Mouse (Mus musculus) MEL (cell line): ENCODE results near the gene Slc25a45. TPM values are rescaled to one million over a fixed set of nuclear protein-coding genes. Genes with fewer than 3 reads are reported as not detected.

Experiments
- DNase-seq: peaks from one replicate; pipeline ENCODE4 v3.0.0; 2011; ENCODE audit warnings: low read depth, low spot score
- H3K27ac ChIP-seq: 2 replicates; pipeline ENCODE4 v1.5.1; 2012; ENCODE audit warnings: low read depth, mild to moderate bottlenecking, control low read depth, low read length, moderate library complexity; ENCODE audit not compliant: control insufficient read depth
- H3K27me3 ChIP-seq, 2 experiments: fragments of 150-350 bp in 1 of 2; sonication (generic) in 1 of 2; 2 replicates each; pipeline ENCODE4 v1.6.1; 2012; ENCODE audit warnings: low read length in 2 of 2, mild to moderate bottlenecking in 2 of 2, improper control_type of control experiment in 1 of 2, moderate library complexity in 1 of 2; ENCODE audit not compliant: insufficient read depth in 2 of 2, control insufficient read depth in 1 of 2
- H3K36me3 ChIP-seq, 2 experiments: 2 replicates each; pipeline ENCODE4 v1.6.1; 2012 to 2014; ENCODE audit warnings: low read length in 2 of 2, improper control_type of control experiment in 1 of 2, inconsistent platforms in 1 of 2, mild to moderate bottlenecking in 1 of 2; ENCODE audit not compliant: insufficient read depth in 2 of 2, control insufficient read depth in 1 of 2
- H3K4me1 ChIP-seq, 2 experiments: fragments of 150-350 bp in 1 of 2; sonication (generic) in 1 of 2; 2 replicates each; pipeline ENCODE4 v1.6.1; 2012; ENCODE audit warnings: low read length in 2 of 2, improper control_type of control experiment in 1 of 2, mild to moderate bottlenecking in 1 of 2; ENCODE audit not compliant: insufficient read depth in 2 of 2, control insufficient read depth in 1 of 2
- H3K4me3 ChIP-seq, 2 experiments: fragments of 150-350 bp in 1 of 2; sonication (generic) in 1 of 2; 2 replicates each; pipeline ENCODE4 v1.5.1; 2012; ENCODE audit warnings: low read depth in 2 of 2, low read length in 2 of 2, mild to moderate bottlenecking in 2 of 2, moderate library complexity in 2 of 2, control low read depth in 1 of 2, improper control_type of control experiment in 1 of 2; ENCODE audit not compliant: control insufficient read depth in 1 of 2, insufficient read depth in 1 of 2
- H3K79me2 ChIP-seq: 2 replicates; pipeline ENCODE4 v1.6.1; 2012; ENCODE audit warnings: mild to moderate bottlenecking, low read length, moderate library complexity; ENCODE audit not compliant: control insufficient read depth, poor library complexity, insufficient read depth
- H3K9ac ChIP-seq: 2 replicates; pipeline ENCODE4 v1.6.1; 2012; ENCODE audit warnings: low read depth, mild to moderate bottlenecking, control low read depth, low read length, moderate library complexity; ENCODE audit not compliant: control insufficient read depth, poor library complexity, severe bottlenecking
- H3K9me3 ChIP-seq: fragments of 150-350 bp; sonication (generic); replicated peaks from 2 replicates; pipeline ENCODE4 v1.6.1; 2012; ENCODE audit warnings: mild to moderate bottlenecking, low read length, improper control_type of control experiment, moderate library complexity; ENCODE audit not compliant: insufficient read depth
- BHLHE40 ChIP-seq: IDR thresholded peaks from 2 replicates; pipeline ENCODE4 v1.6.1; 2012; ENCODE audit warnings: low read depth, mild to moderate bottlenecking, inconsistent platforms, low read length, improper control_type of control experiment, borderline replicate concordance
- CHD1 ChIP-seq: IDR thresholded peaks from 2 replicates; pipeline ENCODE4 v1.6.1; 2012; ENCODE audit warnings: low read depth, mild to moderate bottlenecking, inconsistent platforms, low read length, improper control_type of control experiment
- CHD2 ChIP-seq: IDR thresholded peaks from 2 replicates; pipeline ENCODE4 v1.6.1; 2011; ENCODE audit warnings: low read length, improper control_type of control experiment
- CTCF ChIP-seq, 3 experiments: IDR thresholded peaks in 2 of 3; conservative IDR thresholded peaks in 1 of 3; 2 replicates each; pipeline ENCODE4 v1.5.1; 2011 to 2012; ENCODE audit warnings: low read length in 3 of 3, low read depth in 2 of 3, mild to moderate bottlenecking in 2 of 3, improper control_type of control experiment in 1 of 3, inconsistent platforms in 1 of 3, mixed read lengths in 1 of 3, moderate library complexity in 1 of 3; ENCODE audit not compliant: control insufficient read depth in 1 of 3, insufficient read depth in 1 of 3, poor library complexity in 1 of 3, severe bottlenecking in 1 of 3
- ELF1 ChIP-seq: IDR thresholded peaks from 2 replicates; pipeline ENCODE4 v1.6.1; 2014; ENCODE audit warnings: low read depth, mild to moderate bottlenecking, inconsistent platforms, low read length, improper control_type of control experiment, moderate library complexity
- EP300 ChIP-seq, 2 experiments: IDR thresholded peaks; 2 replicates each; pipeline ENCODE4 v1.6.1; 2011; ENCODE audit warnings: improper control_type of control experiment in 2 of 2, low read length in 2 of 2, low read depth in 1 of 2, mild to moderate bottlenecking in 1 of 2
- ETS1 ChIP-seq: IDR thresholded peaks from 2 replicates; pipeline ENCODE4 v1.6.1; 2012; ENCODE audit warnings: low read depth, mild to moderate bottlenecking, inconsistent platforms, low read length, improper control_type of control experiment, moderate library complexity
- GABPA ChIP-seq: IDR thresholded peaks from 2 replicates; pipeline ENCODE4 v1.6.1; 2012; ENCODE audit warnings: low read depth, mild to moderate bottlenecking, inconsistent platforms, low read length, improper control_type of control experiment, moderate library complexity
- GATA1 ChIP-seq: IDR thresholded peaks from 2 replicates; pipeline ENCODE4 v1.6.1; 2011; ENCODE audit warnings: low read depth, low read length, improper control_type of control experiment
- HCFC1 ChIP-seq: IDR thresholded peaks from 2 replicates; pipeline ENCODE4 v1.6.1; 2012; ENCODE audit warnings: low read depth, mild to moderate bottlenecking, inconsistent platforms, low read length, improper control_type of control experiment, moderate library complexity
- JUND ChIP-seq: IDR thresholded peaks from 2 replicates; pipeline ENCODE4 v1.6.1; 2011; ENCODE audit warnings: low read depth, mild to moderate bottlenecking, improper control_type of control experiment, low read length
- KAT2A ChIP-seq: conservative IDR thresholded peaks from 2 replicates; pipeline ENCODE4 v1.6.1; 2012; ENCODE audit warnings: low read depth, low read length, improper control_type of control experiment, inconsistent platforms
- MAFK ChIP-seq: IDR thresholded peaks from 2 replicates; pipeline ENCODE4 v1.6.1; 2011; ENCODE audit warnings: low read depth, mild to moderate bottlenecking, low read length, improper control_type of control experiment, borderline replicate concordance
- MAX ChIP-seq: IDR thresholded peaks from 2 replicates; pipeline ENCODE4 v1.6.1; 2011; ENCODE audit warnings: low read length, improper control_type of control experiment
- MAZ ChIP-seq: IDR thresholded peaks from 2 replicates; pipeline ENCODE4 v1.6.1; 2012; ENCODE audit warnings: low read depth, mild to moderate bottlenecking, inconsistent platforms, low read length, improper control_type of control experiment
- MEF2A ChIP-seq: IDR thresholded peaks from 2 replicates; pipeline ENCODE4 v1.6.1; 2014; ENCODE audit warnings: low read depth, mild to moderate bottlenecking, inconsistent platforms, low read length, improper control_type of control experiment; ENCODE audit not compliant: poor library complexity, insufficient replicate concordance, severe bottlenecking; ENCODE audit errors: extremely low read depth
- MXI1 ChIP-seq: IDR thresholded peaks from 2 replicates; pipeline ENCODE4 v1.6.1; 2011; ENCODE audit warnings: mild to moderate bottlenecking, low read depth, low read length, improper control_type of control experiment
- MYB ChIP-seq: IDR thresholded peaks from 2 replicates; pipeline ENCODE4 v1.6.1; 2011; ENCODE audit warnings: mild to moderate bottlenecking, low read depth, low read length, improper control_type of control experiment
- NELFE ChIP-seq: IDR thresholded peaks from 2 replicates; pipeline ENCODE4 v1.6.1; 2011; ENCODE audit warnings: low read depth, low read length, improper control_type of control experiment
- NRF1 ChIP-seq: IDR thresholded peaks from 2 replicates; pipeline ENCODE4 v1.6.1; 2014; ENCODE audit warnings: low read depth, mild to moderate bottlenecking, inconsistent platforms, low read length, improper control_type of control experiment, moderate library complexity; ENCODE audit not compliant: poor library complexity, insufficient read depth, severe bottlenecking
- POLR2A ChIP-seq, 2 experiments: IDR thresholded peaks; 2 replicates each; pipeline ENCODE4 v1.6.1; 2011 to 2012; ENCODE audit warnings: low read length in 2 of 2, mild to moderate bottlenecking in 2 of 2, control low read depth in 1 of 2, improper control_type of control experiment in 1 of 2, low read depth in 1 of 2, moderate library complexity in 1 of 2; ENCODE audit not compliant: control insufficient read depth in 1 of 2, insufficient read depth in 1 of 2, poor library complexity in 1 of 2
- POLR2AphosphoS2 ChIP-seq: IDR thresholded peaks from 2 replicates; pipeline ENCODE4 v1.6.1; 2011; ENCODE audit warnings: low read length, improper control_type of control experiment
- POLR2AphosphoS5 ChIP-seq: IDR thresholded peaks from 2 replicates; pipeline ENCODE4 v1.6.1; 2012; ENCODE audit warnings: low read depth, borderline replicate concordance, mild to moderate bottlenecking, inconsistent platforms, low read length, moderate library complexity, mixed read lengths
- RAD21 ChIP-seq: IDR thresholded peaks from 2 replicates; pipeline ENCODE4 v1.6.1; 2011; ENCODE audit warnings: mild to moderate bottlenecking, low read depth, low read length, improper control_type of control experiment
- RCOR1 ChIP-seq: IDR thresholded peaks from 2 replicates; pipeline ENCODE4 v1.6.1; 2012; ENCODE audit warnings: low read depth, mild to moderate bottlenecking, inconsistent platforms, low read length, improper control_type of control experiment
- SIN3A ChIP-seq: IDR thresholded peaks from 2 replicates; pipeline ENCODE4 v1.6.1; 2012; ENCODE audit warnings: low read length, improper control_type of control experiment, inconsistent platforms
- TAL1 ChIP-seq: IDR thresholded peaks from 2 replicates; pipeline ENCODE4 v1.6.1; 2012; ENCODE audit warnings: mild to moderate bottlenecking, inconsistent platforms, low read length, moderate library complexity, mixed read lengths
- TCF12 ChIP-seq: IDR thresholded peaks from 2 replicates; pipeline ENCODE4 v1.6.1; 2014; ENCODE audit warnings: low read depth, mild to moderate bottlenecking, inconsistent platforms, low read length, improper control_type of control experiment, moderate library complexity
- UBTF ChIP-seq: IDR thresholded peaks from 2 replicates; pipeline ENCODE4 v1.6.1; 2012; ENCODE audit warnings: low read depth, mild to moderate bottlenecking, inconsistent platforms, low read length, improper control_type of control experiment, moderate library complexity, borderline replicate concordance; ENCODE audit not compliant: insufficient read depth
- USF1 ChIP-seq: IDR thresholded peaks from 2 replicates; pipeline ENCODE4 v1.6.1; 2014; ENCODE audit warnings: low read depth, mild to moderate bottlenecking, inconsistent platforms, low read length, improper control_type of control experiment, moderate library complexity
- USF2 ChIP-seq, 2 experiments: IDR thresholded peaks; 2 replicates each; pipeline ENCODE4 v1.6.1; 2011 to 2012; ENCODE audit warnings: improper control_type of control experiment in 2 of 2, low read length in 2 of 2, borderline replicate concordance in 1 of 2, inconsistent platforms in 1 of 2, low read depth in 1 of 2, mild to moderate bottlenecking in 1 of 2; ENCODE audit not compliant: insufficient read depth in 1 of 2
- ZC3H11A ChIP-seq: IDR thresholded peaks from 2 replicates; pipeline ENCODE4 v1.6.1; 2012; ENCODE audit warnings: low read depth, mild to moderate bottlenecking, inconsistent platforms, low read length, improper control_type of control experiment
- ZKSCAN1 ChIP-seq: IDR thresholded peaks from 2 replicates; pipeline ENCODE4 v1.6.1; 2012; ENCODE audit warnings: low read depth, mild to moderate bottlenecking, inconsistent platforms, low read length, improper control_type of control experiment, moderate library complexity
- ZMIZ1 ChIP-seq: IDR thresholded peaks from 2 replicates; pipeline ENCODE4 v1.6.1; 2012; ENCODE audit warnings: low read depth, mild to moderate bottlenecking, inconsistent platforms, low read length, improper control_type of control experiment, moderate library complexity
- ZNF384 ChIP-seq: IDR thresholded peaks from 2 replicates; pipeline ENCODE4 v1.6.1; 2012; ENCODE audit warnings: low read depth, mild to moderate bottlenecking, inconsistent platforms, low read length, improper control_type of control experiment
- polyA plus RNA-seq, 2 experiments: library from polyadenylated mRNA; stranded (reverse) in 1 of 2; unstranded in 1 of 2; fragments of >175 nt in 1 of 2; fragments of >200 nt in 1 of 2; gene quantifications; 2 replicates each; pipeline versions ENCODE4 v1.2.1 to v1.2.4; 2012; ENCODE audit warnings: low replicate concordance in 2 of 2, low read depth in 1 of 2; ENCODE audit not compliant: insufficient read length in 2 of 2, insufficient read depth in 1 of 2, missing spikeins in 1 of 2
- total RNA-seq: library from RNA; depleted of rRNA; stranded (reverse); fragments of 300-350 nt; gene quantifications from 2 replicates; pipeline ENCODE4 v1.2.3, GENCODE M21; 2012

The Slc25a45 gene
- total and polyA plus RNA-seq, 3 experiments: 23.5 to 30.7 TPM; not detected in 1

DNA sequence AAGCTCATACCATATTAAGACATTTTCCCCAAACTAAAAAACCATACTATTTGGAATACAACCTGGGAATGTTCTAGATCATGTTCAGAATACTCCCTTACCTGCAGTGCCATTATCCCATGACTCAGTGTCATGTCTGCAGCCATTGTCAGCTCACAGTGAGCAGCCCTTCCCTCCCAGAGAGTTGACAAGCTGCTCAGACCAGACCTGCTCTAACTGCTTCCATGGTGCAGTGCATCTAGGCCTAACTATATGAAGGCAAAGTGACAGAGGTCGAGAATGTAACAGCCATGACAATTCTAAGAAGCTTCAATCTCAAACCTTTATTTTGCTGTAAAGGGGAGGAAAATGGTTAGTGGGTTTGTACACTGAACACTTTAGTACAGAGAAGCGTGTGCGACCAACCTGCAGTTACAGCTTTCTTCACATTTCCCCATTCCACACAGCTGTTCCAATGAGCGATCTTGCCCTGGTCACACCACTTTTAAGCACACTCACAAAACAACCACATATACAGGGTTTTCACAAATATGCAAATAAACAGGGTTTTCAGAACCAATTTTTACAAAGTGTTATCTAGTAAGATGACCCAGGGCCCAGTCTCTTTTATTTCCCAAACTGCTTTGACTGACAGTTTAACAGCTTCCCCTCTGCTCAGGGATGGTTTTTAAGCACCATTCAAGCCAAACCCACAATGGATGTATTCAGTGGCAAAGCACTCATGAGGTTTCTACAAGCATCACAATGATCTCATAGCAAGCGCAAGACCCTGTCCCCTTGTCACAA, 35.4 kb upstream of the Slc25a45 start:
- Histone ChIP-seq H3K4me3 (peak overlapping the region; percentile 79 to 93), H3K79me2 (peaks cover 38% of the 10 kb centered on the region), H3K27me3 (no peaks in the 10 kb centered on the region), H3K36me3 (peaks cover 0 to 23% of the 10 kb centered on the region in 2 experiments; a peak in 3 of 4 replicates), H3K4me1 (peaks cover 3 to 30% of the 10 kb centered on the region in 2 experiments), H3K9me3 (no peaks in the 10 kb centered on the region), H3K27ac (peak overlapping the region; percentile 96), H3K9ac (peak overlapping the region; percentile 93)
- peak; percentile 65 for DNase-seq
- TF ChIP-seq MAZ: no peak
- TF ChIP-seq ETS1: no peak
- no peak for TF ChIP-seq RCOR1
- peak; percentile 51 for TF ChIP-seq POLR2AphosphoS2
- TF ChIP-seq GATA1: no peak
- TF ChIP-seq ZKSCAN1: no peak
- peak; percentile 7; the same call in 1 of the 2 replicates for TF ChIP-seq SIN3A
- no peak for TF ChIP-seq JUND
- TF ChIP-seq TAL1: no peak
- no peak for TF ChIP-seq UBTF
- no peak for TF ChIP-seq RAD21
- no peak for TF ChIP-seq MAX
- 0 out of 2 replicates have a peak, but pooled peaks have one; percentile 13 for TF ChIP-seq MXI1
- 0 out of 2 replicates have a peak, but pooled peaks have one; percentile 6 for TF ChIP-seq POLR2AphosphoS5
- TF ChIP-seq BHLHE40: no peak
- TF ChIP-seq NELFE: no peak
- no peak for TF ChIP-seq CHD1
- no peak for TF ChIP-seq TCF12
- TF ChIP-seq CTCF (IDR thresholded peaks at IDR 0.05 in 2 of 3, conservative IDR thresholded peaks at IDR 0.05 in 1 of 3; ENCODE audit: control insufficient read depth in 1 of 3, insufficient read depth in 1 of 3, low read depth in 2 of 3, low read length in 3 of 3, poor library complexity in 1 of 3, severe bottlenecking in 1 of 3): no peak
- TF ChIP-seq CHD2: no peak
- no peak for TF ChIP-seq ELF1
- no peak for TF ChIP-seq ZMIZ1
- no peak for TF ChIP-seq HCFC1
- TF ChIP-seq ZC3H11A: no peak
- no peak for TF ChIP-seq USF2 (IDR thresholded peaks at IDR 0.05; ENCODE audit: borderline replicate concordance in 1 of 2, insufficient read depth in 1 of 2, low read depth in 1 of 2, low read length in 2 of 2)
- peak in 1 of 2 experiments; percentile 30; a peak in 2 of 4 replicates for TF ChIP-seq POLR2A (IDR thresholded peaks at IDR 0.05; ENCODE audit: control insufficient read depth in 1 of 2, insufficient read depth in 1 of 2, low read depth in 1 of 2, low read length in 2 of 2, poor library complexity in 1 of 2)
- 0 out of 2 replicates have a peak, but pooled peaks have one; percentile 12 for TF ChIP-seq GABPA
- TF ChIP-seq EP300 (IDR thresholded peaks at IDR 0.05; ENCODE audit: low read depth in 1 of 2, low read length in 2 of 2): 0 out of 4 replicates have a peak, but pooled peaks of 1 of the 2 experiments have one; percentile 1
- TF ChIP-seq MEF2A: no peak
- TF ChIP-seq NRF1: no peak
- peak; percentile 28; the same call in 1 of the 2 replicates for TF ChIP-seq MYB
- TF ChIP-seq USF1: no peak
- no peak for TF ChIP-seq MAFK
- no peak for TF ChIP-seq KAT2A
- TF ChIP-seq ZNF384: no peak; the same call in 1 of the 2 replicates
